Mouse (Mus musculus): ENCODE data around the gene Kmt2e. TPM values are rescaled to one million over a fixed set of nuclear protein-coding genes. Genes with fewer than 3 reads are reported as not detected.
"Not testable (repeated sequence)": the region's sequence is repeated elsewhere in the genome, so short reads cannot be mapped to it uniquely, and the experiment has no call there.

The Kmt2e gene
- polyA plus RNA-seq, 1 experiment from 2014 or later, result 45.4 TPM

DNA sequence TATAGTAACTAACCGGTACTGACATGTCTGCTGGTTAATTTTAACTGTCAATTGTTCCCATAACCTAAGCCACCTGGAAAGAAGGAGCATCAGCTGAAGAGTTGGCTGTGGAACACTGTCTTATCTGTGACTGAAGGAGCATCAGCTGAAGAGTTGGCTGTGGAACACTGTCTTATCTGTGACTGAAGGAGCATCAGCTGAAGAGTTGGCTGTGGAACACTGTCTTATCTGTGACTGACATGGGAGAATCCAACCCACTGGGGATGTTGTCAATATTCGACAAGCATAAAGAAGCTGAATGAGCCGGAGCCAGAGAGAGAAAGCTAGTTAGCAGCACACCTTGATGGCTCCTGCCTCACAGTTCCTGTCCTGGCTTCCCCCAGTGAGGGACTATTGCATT lies 119.1 kb downstream of the Kmt2e start:
- peak overlapping the region; percentile 19; the same call in 1 of the 2 replicates for H3K4me2 ChIP-seq
- 41% methylated on average over 3 of the region's 3 CpGs for WGBS (ENCODE audit: insufficient replicate concordance)
- H3K9ac ChIP-seq, result not testable (repeated sequence)

More for the DNA sequence above, 119.1 kb downstream of the Kmt2e start:
- H3K36me3 ChIP-seq; H3K27ac ChIP-seq; H3K27me3 ChIP-seq (replicated peaks); H3K9me3 ChIP-seq (replicated peaks); H3K4me3 ChIP-seq: not testable (repeated sequence)
- ATAC-seq, result peak; percentile 80
- H3K4me1 ChIP-seq, result peaks cover 16% of the 10 kb centered on the region

Measured in liver, embryonic 12.5 days (tissue).